In the genomic region with DNA sequence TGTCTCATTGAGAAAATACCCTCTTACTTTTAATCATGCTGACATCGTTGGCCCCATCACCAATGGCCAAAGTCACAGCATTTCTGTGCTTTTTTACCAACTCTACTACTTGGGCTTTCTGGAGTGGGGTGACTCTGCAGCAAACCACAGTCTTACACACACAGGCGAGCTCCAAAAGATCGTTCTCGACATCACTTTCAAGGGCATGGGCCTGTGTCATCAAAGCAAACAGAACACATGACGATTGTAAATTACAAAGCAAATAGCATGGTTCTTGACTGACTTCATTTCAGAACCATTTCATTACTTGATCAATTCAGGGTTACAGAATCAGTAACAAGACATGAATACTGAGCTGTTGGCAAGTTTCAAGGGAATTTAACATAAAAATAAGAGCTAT, we compare ENCODE assay signal across 19 mouse cellular contexts.
DNase-seq lines count a peak whose midpoint lies in the region; ATAC-seq and TF ChIP-seq lines count a peak whose summit lies in the region.
"Had no signal": no experiment of that assay in that cellular context is flagged by ENCODE, and none has a peak within 500 bp of the region (broad histone marks: within the 10 kb centered on the region; RNA-seq: fewer than 3 reads in every experiment).

No protein-coding gene starts in this region.

- H3K4me2 ChIP-seq in liver, postnatal 0 days (ENCODE audit: low read depth, low read length): no peak overlapping the region
- H3K4me2 ChIP-seq: embryonic facial prominence, embryonic 13.5 days; embryonic facial prominence, embryonic 15.5 days; forebrain, embryonic 12.5 days had no signal

- peaks cover 7% of the 10 kb centered on the region for H3K4me1 ChIP-seq in liver, postnatal 0 days (ENCODE audit: insufficient read depth)

- TF ChIP-seq CTCF in liver, postnatal 0 days (IDR thresholded peaks at IDR 0.05; ENCODE audit: low read depth): no peak

- no peaks in the 10 kb centered on the region for H3K9me3 ChIP-seq in liver, postnatal 0 days (ENCODE audit: low read length)
- H3K9me3 ChIP-seq: embryonic facial prominence, embryonic 13.5 days; embryonic facial prominence, embryonic 15.5 days; forebrain, embryonic 10.5 days; forebrain, embryonic 12.5 days had no signal

- H3K27me3 ChIP-seq in liver, postnatal 0 days (ENCODE audit: insufficient read depth, low read length): no peaks in the 10 kb centered on the region
- H3K27me3 ChIP-seq: embryonic facial prominence, embryonic 13.5 days; embryonic facial prominence, embryonic 15.5 days had no signal

- TF ChIP-seq EP300 in liver, postnatal 0 days (IDR thresholded peaks at IDR 0.05; ENCODE audit: low read depth): no peak

- H3K27ac ChIP-seq in liver, postnatal 0 days (ENCODE audit: low read depth): peak overlapping the region; percentile 68
- H3K27ac ChIP-seq: embryonic facial prominence, embryonic 13.5 days; embryonic facial prominence, embryonic 15.5 days; forebrain, embryonic 10.5 days; forebrain, embryonic 12.5 days had no signal

- 73% methylated on average over 5 of the region's 5 CpGs for WGBS in liver, postnatal 0 days (ENCODE audit: insufficient replicate concordance)

- DNase-seq in adrenal gland, adult 2 months: peak; percentile 61
- DNase-seq in adrenal gland, postnatal 10 days: no peak
- DNase-seq in embryo, embryonic 10 days (ENCODE audit: low spot score): peak; percentile 2
- DNase-seq in embryo, embryonic 11 days: no peak
- DNase-seq in liver, postnatal 0 days: no peak
- no peak for DNase-seq in liver
- DNase-seq: cerebellum, adult 11 months; cerebellum, adult 18-20 months; cerebellum, adult 8-10 months; cerebellum, adult 9-11 months; cerebellum, postnatal 14 days; cerebellum, postnatal 36 days had no signal

- peak; percentile 38; the same call in 1 of the 2 replicates for ATAC-seq in liver, postnatal 0 days
- ATAC-seq: forebrain, embryonic 14.5 days; forebrain, embryonic 16.5 days had no signal

- H3K9ac ChIP-seq in liver, postnatal 0 days (replicated peaks): no peak overlapping the region
- H3K9ac ChIP-seq: embryonic facial prominence, embryonic 13.5 days; embryonic facial prominence, embryonic 15.5 days; forebrain, embryonic 12.5 days had no signal

- H3K36me3 ChIP-seq in liver, postnatal 0 days (replicated peaks; ENCODE audit: insufficient read depth, low read length): no peaks in the 10 kb centered on the region
- H3K36me3 ChIP-seq: embryonic facial prominence, embryonic 13.5 days; embryonic facial prominence, embryonic 15.5 days; forebrain, embryonic 10.5 days; forebrain, embryonic 12.5 days had no signal

- H3K4me3 ChIP-seq in liver, postnatal 0 days (ENCODE audit: low read depth, low read length): no peak overlapping the region
- H3K4me3 ChIP-seq: embryonic facial prominence, embryonic 13.5 days; embryonic facial prominence, embryonic 15.5 days; erythroblast, embryonic 14.5 days; forebrain, embryonic 10.5 days; forebrain, embryonic 12.5 days had no signal

Comparison
In these comparisons a context has a peak if more than half of its experiments do, and no peak if none do; other contexts are left out.
1. DNase-seq: peak in adrenal gland, adult 2 months (single experiment) and embryo, embryonic 10 days (single experiment); none in adrenal gland, postnatal 10 days (single experiment), embryo, embryonic 11 days (single experiment), liver, postnatal 0 days (single experiment) and liver (single experiment).